Mouse (Mus musculus) olfactory bulb, adult 2 months (tissue): ENCODE measurements around the gene Clasrp.

Experiments
- CTCF ChIP-seq: fragments of 200-500 bp; IDR thresholded peaks from 2 replicates; pipeline ENCODE4 v1.5.1; 2012; ENCODE audit warnings: low read depth, mild to moderate bottlenecking, low read length, moderate library complexity; ENCODE audit not compliant: insufficient read depth
- POLR2A ChIP-seq: fragments of 200-500 bp; IDR thresholded peaks from 2 replicates; pipeline ENCODE4 v1.6.1; 2012; ENCODE audit warnings: mild to moderate bottlenecking, low read depth, low read length, moderate library complexity; ENCODE audit not compliant: insufficient read depth

DNA sequence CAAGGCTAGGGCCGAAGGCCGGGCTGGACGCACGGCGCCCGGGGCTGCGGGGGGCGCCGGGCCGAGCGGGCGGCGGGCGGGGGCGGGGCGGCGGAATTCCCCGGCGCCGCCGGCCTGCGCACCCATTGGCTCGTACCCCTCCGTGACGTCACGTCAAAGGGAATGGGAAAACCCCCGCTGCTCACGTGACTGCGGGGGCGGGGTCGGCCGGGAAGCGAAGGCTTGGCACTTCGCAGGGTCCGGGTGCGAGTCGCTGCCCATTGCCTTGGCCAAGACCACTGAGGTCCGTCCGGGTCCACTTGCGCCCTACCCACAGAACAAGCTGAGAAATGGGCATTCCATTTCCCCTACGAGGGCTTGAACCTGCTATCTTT, 25.1 kb upstream of the Clasrp start, which contains the start of gene Relb:
- TF ChIP-seq POLR2A (no peak), CTCF (no peak)
